Mouse (Mus musculus) right cerebral cortex, postnatal 25 days (tissue): ENCODE results near the gene Pbp2.

Source experiments
- DNase-seq: peaks from one replicate; pipeline ENCODE4 v3.0.0; 2022

The Pbp2 gene

GRCm38 (mm10) chr6:135310305-135310704 lies at the start of gene Pbp2:
Gene Pbp2, minus strand, starts transcription at chr6:135310405.
- no peak for DNase-seq

- no peak for DNase-seq
Observed at GRCm38 (mm10) chr6:135354953-135355352, 44.7 kb upstream of the Pbp2 start.

GRCm38 (mm10) chr6:135352537-135352936 lies 42.3 kb upstream of the Pbp2 start:
- DNase-seq = no peak

- DNase-seq = no peak
Observed at GRCm38 (mm10) chr6:135351638-135352302, 41.6 kb upstream of the Pbp2 start.

- DNase-seq = no peak
Observed at GRCm38 (mm10) chr6:135341076-135341378, 30.8 kb upstream of the Pbp2 start.

- DNase-seq = no peak
Observed at GRCm38 (mm10) chr6:135340355-135341075, 30.3 kb upstream of the Pbp2 start.

- DNase-seq = no peak
Observed at GRCm38 (mm10) chr6:135336376-135336775, 26.2 kb upstream of the Pbp2 start.

- DNase-seq = no peak
Observed at GRCm38 (mm10) chr6:135333994-135334651, 23.9 kb upstream of the Pbp2 start.

- no peak for DNase-seq
Observed at GRCm38 (mm10) chr6:135332737-135333281, 22.6 kb upstream of the Pbp2 start.

GRCm38 (mm10) chr6:135331916-135332315 lies 21.7 kb upstream of the Pbp2 start:
- DNase-seq = no peak

- DNase-seq = no peak
Observed at GRCm38 (mm10) chr6:135326847-135327246, 16.6 kb upstream of the Pbp2 start.

GRCm38 (mm10) chr6:135324686-135325300 lies 14.6 kb upstream of the Pbp2 start:
- DNase-seq = no peak

GRCm38 (mm10) chr6:135324111-135324510 lies 13.9 kb upstream of the Pbp2 start:
- DNase-seq = no peak

GRCm38 (mm10) chr6:135323311-135323982 lies 13.2 kb upstream of the Pbp2 start:
- DNase-seq = no peak

GRCm38 (mm10) chr6:135322749-135323148 lies 12.5 kb upstream of the Pbp2 start:
- no peak for DNase-seq

GRCm38 (mm10) chr6:135319431-135319933 lies 9.3 kb upstream of the Pbp2 start:
- DNase-seq = no peak

GRCm38 (mm10) chr6:135316141-135316540 lies 5.9 kb upstream of the Pbp2 start:
- no peak for DNase-seq

- DNase-seq = no peak
Observed at GRCm38 (mm10) chr6:135313981-135314380, 3.8 kb upstream of the Pbp2 start.

GRCm38 (mm10) chr6:135312038-135312437 lies 1.8 kb upstream of the Pbp2 start:
- no peak for DNase-seq

- DNase-seq = no peak
Observed at GRCm38 (mm10) chr6:135304576-135305260, 5.5 kb downstream of the Pbp2 start.

- no peak for DNase-seq
Observed at GRCm38 (mm10) chr6:135302421-135303125, 7.6 kb downstream of the Pbp2 start.
